In the genomic region with DNA sequence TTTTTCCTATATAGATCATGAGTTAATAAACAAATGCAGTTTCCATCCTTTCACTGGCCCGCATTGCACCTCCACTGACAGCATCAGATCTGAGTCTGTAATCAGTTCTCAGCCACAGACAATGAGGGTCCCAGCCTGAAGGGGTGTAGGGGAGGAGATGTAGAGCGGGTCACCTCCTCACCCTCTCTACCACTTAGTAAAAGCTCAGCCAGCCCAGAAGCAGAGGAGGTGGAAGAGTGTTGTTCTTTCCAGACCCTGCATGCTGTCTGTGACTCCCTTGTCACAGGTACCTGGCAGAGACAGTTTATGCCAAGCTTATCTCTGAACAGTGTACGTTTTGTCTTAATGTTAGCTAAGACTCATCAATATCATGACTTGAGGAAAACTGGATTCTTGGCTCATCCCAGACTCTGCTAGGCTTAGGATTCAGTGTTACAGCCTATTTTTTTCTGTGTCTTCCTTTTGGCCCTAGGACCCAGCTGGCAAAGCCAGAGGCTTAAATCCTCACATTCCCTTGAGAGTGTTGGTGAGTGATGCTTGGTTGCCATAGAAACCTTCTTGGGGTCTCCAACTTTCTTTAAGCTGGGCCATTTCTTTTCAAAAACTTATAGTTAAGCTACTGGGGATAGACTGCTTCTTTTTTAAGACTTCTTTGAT, we compare ENCODE assay signal across 30 mouse cellular contexts. TPM values are rescaled to one million over a fixed set of nuclear protein-coding genes. Genes with fewer than 3 reads are reported as not detected.
A peak's percentile ranks its signal among the peaks of the same experiment; 100 is the strongest.
DNase-seq lines count a peak whose midpoint lies in the region; ATAC-seq and TF ChIP-seq lines count a peak whose summit lies in the region.
"Had no signal": no experiment of that assay in that cellular context is flagged by ENCODE, and none has a peak within 500 bp of the region (broad histone marks: within the 10 kb centered on the region; RNA-seq: fewer than 3 reads in every experiment).

No protein-coding gene starts in this region.

- H3K4me2 ChIP-seq in hindbrain, embryonic 11.5 days (replicated peaks; ENCODE audit: low read depth, low read length): no peak overlapping the region
- H3K4me2 ChIP-seq in midbrain, embryonic 12.5 days (replicated peaks): no peak overlapping the region
- H3K4me2 ChIP-seq in intestine, postnatal 0 days (replicated peaks; ENCODE audit: low read depth): no peak overlapping the region
- H3K4me2 ChIP-seq: embryonic facial prominence, embryonic 13.5 days; hindbrain, embryonic 15.5 days; limb, embryonic 13.5 days; neural tube, embryonic 13.5 days; stomach, embryonic 15.5 days had no signal

- WGBS in hindbrain, embryonic 11.5 days: 77% methylated on average over 3 of the region's 3 CpGs
- WGBS in hindbrain, embryonic 10.5 days: 74% methylated on average over 3 of the region's 3 CpGs
- WGBS in midbrain, embryonic 12.5 days: 39% methylated on average over 3 of the region's 3 CpGs
- WGBS in intestine, postnatal 0 days: 72% methylated on average over 3 of the region's 3 CpGs

- TF ChIP-seq CTCF in intestine, postnatal 0 days (IDR thresholded peaks at IDR 0.05; ENCODE audit: low read depth): no peak

- no peak overlapping the region for H3K4me3 ChIP-seq in hindbrain, embryonic 11.5 days (ENCODE audit: low read depth, low read length)
- no peak overlapping the region for H3K4me3 ChIP-seq in hindbrain, embryonic 10.5 days
- no peak overlapping the region for H3K4me3 ChIP-seq in midbrain, embryonic 12.5 days
- no peak overlapping the region for H3K4me3 ChIP-seq in intestine, postnatal 0 days (ENCODE audit: low read depth, low read length)
- H3K4me3 ChIP-seq: embryonic facial prominence, embryonic 13.5 days; hindbrain, embryonic 15.5 days; limb, embryonic 13.5 days; neural tube, embryonic 13.5 days; stomach, embryonic 15.5 days had no signal

- H3K9me3 ChIP-seq in hindbrain, embryonic 11.5 days (ENCODE audit: control insufficient read depth, low read length): no peaks in the 10 kb centered on the region
- no peaks in the 10 kb centered on the region for H3K9me3 ChIP-seq in hindbrain, embryonic 10.5 days
- no peaks in the 10 kb centered on the region for H3K9me3 ChIP-seq in midbrain, embryonic 12.5 days
- H3K9me3 ChIP-seq in intestine, postnatal 0 days (ENCODE audit: control insufficient read depth): no peaks in the 10 kb centered on the region
- H3K9me3 ChIP-seq: embryonic facial prominence, embryonic 13.5 days; hindbrain, embryonic 15.5 days; limb, embryonic 13.5 days; neural tube, embryonic 13.5 days; stomach, embryonic 15.5 days had no signal

- peak; percentile 22; the same call in 1 of the 2 replicates for ATAC-seq in hindbrain, embryonic 11.5 days (ENCODE audit: low FRiP score)
- ATAC-seq in midbrain, embryonic 12.5 days (ENCODE audit: low FRiP score, low read depth): peak; percentile 84
- ATAC-seq in intestine, postnatal 0 days: no peak
- ATAC-seq: Patski had no signal

- H3K36me3 ChIP-seq in hindbrain, embryonic 11.5 days (ENCODE audit: control insufficient read depth, insufficient read depth, low read length): no peaks in the 10 kb centered on the region
- H3K36me3 ChIP-seq in hindbrain, embryonic 10.5 days: no peaks in the 10 kb centered on the region
- no peaks in the 10 kb centered on the region for H3K36me3 ChIP-seq in midbrain, embryonic 12.5 days
- no peaks in the 10 kb centered on the region for H3K36me3 ChIP-seq in intestine, postnatal 0 days (ENCODE audit: control insufficient read depth, insufficient read depth)
- H3K36me3 ChIP-seq: embryonic facial prominence, embryonic 13.5 days; hindbrain, embryonic 15.5 days; limb, embryonic 13.5 days; neural tube, embryonic 13.5 days; stomach, embryonic 15.5 days had no signal

- H3K4me1 ChIP-seq in hindbrain, embryonic 11.5 days (replicated peaks; ENCODE audit: control insufficient read depth, insufficient read depth, low read length): no peaks in the 10 kb centered on the region
- peaks cover 5% of the 10 kb centered on the region for H3K4me1 ChIP-seq in hindbrain, embryonic 10.5 days (replicated peaks)
- peaks cover 6% of the 10 kb centered on the region for H3K4me1 ChIP-seq in midbrain, embryonic 12.5 days
- H3K4me1 ChIP-seq in intestine, postnatal 0 days (replicated peaks; ENCODE audit: control insufficient read depth, insufficient read depth, low read length): no peaks in the 10 kb centered on the region
- H3K4me1 ChIP-seq: embryonic facial prominence, embryonic 13.5 days; hindbrain, embryonic 15.5 days; limb, embryonic 13.5 days; stomach, embryonic 15.5 days had no signal

- H3K9ac ChIP-seq in hindbrain, embryonic 11.5 days (ENCODE audit: low read depth, low read length): no peak overlapping the region
- H3K9ac ChIP-seq in midbrain, embryonic 12.5 days (replicated peaks): no peak overlapping the region
- no peak overlapping the region for H3K9ac ChIP-seq in intestine, postnatal 0 days (ENCODE audit: low read depth, low read length)
- H3K9ac ChIP-seq: embryonic facial prominence, embryonic 13.5 days; hindbrain, embryonic 15.5 days; limb, embryonic 13.5 days; liver, embryonic 14.5 days; neural tube, embryonic 13.5 days; stomach, embryonic 15.5 days had no signal

- H3K27ac ChIP-seq in hindbrain, embryonic 11.5 days (ENCODE audit: low read depth, low read length): no peak overlapping the region
- no peak overlapping the region for H3K27ac ChIP-seq in hindbrain, embryonic 10.5 days
- peak overlapping the region; percentile 52; the same call in 1 of the 2 replicates for H3K27ac ChIP-seq in midbrain, embryonic 12.5 days (replicated peaks)
- H3K27ac ChIP-seq in intestine, postnatal 0 days (ENCODE audit: low read depth, low read length): no peak overlapping the region
- H3K27ac ChIP-seq: embryonic facial prominence, embryonic 13.5 days; hindbrain, embryonic 15.5 days; kidney, postnatal 0 days; limb, embryonic 13.5 days; liver, embryonic 14.5 days; neural tube, embryonic 13.5 days; stomach, embryonic 15.5 days had no signal

- DNase-seq in hindbrain, embryonic 11.5 days (ENCODE audit: low spot score): peak; percentile 18
- no peak for DNase-seq in hindbrain, embryonic 10.5 days (ENCODE audit: low spot score)
- DNase-seq in brain, embryonic 18.5 days (ENCODE audit: low read depth, low spot score): peak; percentile 16
- DNase-seq in embryo, embryonic 11 days: peak; percentile 54
- DNase-seq in layer of hippocampus, adult 8-10 months (ENCODE audit: low spot score in 2 of 2): no peak
- no peak for DNase-seq in adrenal gland, adult 2 months
- DNase-seq: adrenal gland, postnatal 14 days; cerebellum, adult 11-12 months; cerebellum, postnatal 14 days; gastrocnemius, postnatal 36 days; kidney, adult 18-20 months; layer of hippocampus, postnatal 36 days; right cerebral cortex, postnatal 14 days; thymus, adult 18-20 months had no signal

- H3K27me3 ChIP-seq in hindbrain, embryonic 11.5 days (ENCODE audit: control insufficient read depth, insufficient read depth, low read length): no peaks in the 10 kb centered on the region
- H3K27me3 ChIP-seq in hindbrain, embryonic 10.5 days (ENCODE audit: insufficient read depth, poor library complexity, severe bottlenecking): no peaks in the 10 kb centered on the region
- H3K27me3 ChIP-seq in midbrain, embryonic 12.5 days: no peaks in the 10 kb centered on the region
- no peaks in the 10 kb centered on the region for H3K27me3 ChIP-seq in intestine, postnatal 0 days (replicated peaks; ENCODE audit: control insufficient read depth, insufficient read depth, low read length)
- H3K27me3 ChIP-seq: embryonic facial prominence, embryonic 13.5 days; hindbrain, embryonic 15.5 days; limb, embryonic 13.5 days; neural tube, embryonic 13.5 days; stomach, embryonic 15.5 days had no signal

RNA-seq across cellular contexts. Expression of a gene that starts 2.1 kb away (rescaled TPM):
- polyA plus RNA-seq in hindbrain, embryonic 11.5 days (2014; fragmentation: Nextera tagmentation; extraction: Ambion mirVana): not detected in 2 replicates
- polyA plus RNA-seq in hindbrain, embryonic 10.5 days (2016; fragmentation: Nextera tagmentation; extraction: Ambion mirVana): not detected in 2 replicates
- polyA plus RNA-seq in midbrain, embryonic 12.5 days (2016; fragmentation: Nextera tagmentation; extraction: Ambion mirVana): not detected in 2 replicates
- polyA plus RNA-seq in intestine, postnatal 0 days (2015; fragmentation: Nextera tagmentation; extraction: Ambion mirVana): not detected in 2 replicates
- total RNA-seq in layer of hippocampus, adult 8-10 months (2022): 1 to 10 TPM; 1.3 to 3.4 (median 2.2) TPM
- not detected for total RNA-seq in adrenal gland, adult 2 months (2021)
- not detected in 2 replicates for polyA plus RNA-seq in adrenal gland, adult 2 months (2012; rRNA removed)
- total RNA-seq: adrenal gland, postnatal 14 days had no signal
- polyA plus RNA-seq: embryonic facial prominence, embryonic 13.5 days; heart, embryonic 16.5 days; hindbrain, embryonic 15.5 days; kidney, postnatal 0 days; limb, embryonic 13.5 days; liver, embryonic 14.5 days; lung, embryonic 16.5 days; neural tube, embryonic 13.5 days; Patski; spleen, adult 2 months; stomach, embryonic 15.5 days; urinary bladder, adult 2 months had no signal

RNA-seq across cellular contexts. Expression of a gene that starts 8.0 kb away (rescaled TPM):
- polyA plus RNA-seq in hindbrain, embryonic 11.5 days (2014; fragmentation: Nextera tagmentation; extraction: Ambion mirVana): 0.32 and 1.1 TPM in 2 replicates
- polyA plus RNA-seq in hindbrain, embryonic 10.5 days (2016; fragmentation: Nextera tagmentation; extraction: Ambion mirVana): 0.37 and 0.42 TPM in 2 replicates
- polyA plus RNA-seq in midbrain, embryonic 12.5 days (2016; fragmentation: Nextera tagmentation; extraction: Ambion mirVana): 0.26 and 0.94 TPM in 2 replicates
- polyA plus RNA-seq in intestine, postnatal 0 days (2015; fragmentation: Nextera tagmentation; extraction: Ambion mirVana): 0.48 and 0.66 TPM in 2 replicates
- total RNA-seq in layer of hippocampus, adult 8-10 months (2022): 1 to 10 TPM; 3.5 to 5.9 (median 4.8) TPM
- 10 to 100 TPM; 11.7 to 16.0 TPM for total RNA-seq in adrenal gland, adult 2 months (2021)
- polyA plus RNA-seq in adrenal gland, adult 2 months (2012; rRNA removed): 2.4 and 3.2 TPM in 2 replicates

RNA-seq across cellular contexts. Expression of a gene that starts 18.4 kb away (rescaled TPM):
- not detected in 2 replicates for polyA plus RNA-seq in hindbrain, embryonic 11.5 days (2014; fragmentation: Nextera tagmentation; extraction: Ambion mirVana)
- polyA plus RNA-seq in hindbrain, embryonic 10.5 days (2016; fragmentation: Nextera tagmentation; extraction: Ambion mirVana): not detected in 2 replicates
- not detected in 2 replicates for polyA plus RNA-seq in midbrain, embryonic 12.5 days (2016; fragmentation: Nextera tagmentation; extraction: Ambion mirVana)
- not detected in 2 replicates for polyA plus RNA-seq in intestine, postnatal 0 days (2015; fragmentation: Nextera tagmentation; extraction: Ambion mirVana)
- total RNA-seq in layer of hippocampus, adult 8-10 months (2022): not detected
- not detected for total RNA-seq in adrenal gland, adult 2 months (2021)
- not detected in 2 replicates for polyA plus RNA-seq in adrenal gland, adult 2 months (2012; rRNA removed)
- total RNA-seq: adrenal gland, postnatal 14 days; gastrocnemius, postnatal 36 days; heart, adult 8-10 months; layer of hippocampus, postnatal 36 days; left cerebral cortex, postnatal 14 days had no signal
- polyA plus RNA-seq: embryonic facial prominence, embryonic 13.5 days; heart, embryonic 16.5 days; hindbrain, embryonic 15.5 days; kidney, postnatal 0 days; limb, embryonic 13.5 days; liver, embryonic 14.5 days; lung, embryonic 16.5 days; neural tube, embryonic 13.5 days; Patski; spleen, adult 2 months; stomach, embryonic 15.5 days; urinary bladder, adult 2 months had no signal

RNA-seq across cellular contexts. Expression of a gene that starts 23.6 kb away (rescaled TPM):
- polyA plus RNA-seq in hindbrain, embryonic 11.5 days (2014; fragmentation: Nextera tagmentation; extraction: Ambion mirVana): not detected in 2 replicates
- polyA plus RNA-seq in hindbrain, embryonic 10.5 days (2016; fragmentation: Nextera tagmentation; extraction: Ambion mirVana): not detected in 2 replicates
- not detected in 2 replicates for polyA plus RNA-seq in midbrain, embryonic 12.5 days (2016; fragmentation: Nextera tagmentation; extraction: Ambion mirVana)
- polyA plus RNA-seq in intestine, postnatal 0 days (2015; fragmentation: Nextera tagmentation; extraction: Ambion mirVana): not detected in 2 replicates
- total RNA-seq in layer of hippocampus, adult 8-10 months (2022): not detected
- not detected for total RNA-seq in adrenal gland, adult 2 months (2021)
- not detected in 2 replicates for polyA plus RNA-seq in adrenal gland, adult 2 months (2012; rRNA removed)
- total RNA-seq: adrenal gland, postnatal 14 days; gastrocnemius, postnatal 36 days; heart, adult 8-10 months; layer of hippocampus, postnatal 36 days; left cerebral cortex, postnatal 14 days had no signal
- polyA plus RNA-seq: embryonic facial prominence, embryonic 13.5 days; heart, embryonic 16.5 days; hindbrain, embryonic 15.5 days; kidney, postnatal 0 days; limb, embryonic 13.5 days; liver, embryonic 14.5 days; lung, embryonic 16.5 days; neural tube, embryonic 13.5 days; Patski; spleen, adult 2 months; stomach, embryonic 15.5 days; urinary bladder, adult 2 months had no signal

RNA-seq across cellular contexts. Expression of a gene that starts 24.3 kb away (rescaled TPM):
- not detected in 2 replicates for polyA plus RNA-seq in hindbrain, embryonic 11.5 days (2014; fragmentation: Nextera tagmentation; extraction: Ambion mirVana)
- not detected in 2 replicates for polyA plus RNA-seq in hindbrain, embryonic 10.5 days (2016; fragmentation: Nextera tagmentation; extraction: Ambion mirVana)
- polyA plus RNA-seq in midbrain, embryonic 12.5 days (2016; fragmentation: Nextera tagmentation; extraction: Ambion mirVana): not detected in 2 replicates
- not detected in 2 replicates for polyA plus RNA-seq in intestine, postnatal 0 days (2015; fragmentation: Nextera tagmentation; extraction: Ambion mirVana)
- under 1 TPM; 0.14 to 0.33 (median 0.18) TPM for total RNA-seq in layer of hippocampus, adult 8-10 months (2022)
- total RNA-seq in adrenal gland, adult 2 months (2021): under 1 TPM in 1 of 2 experiments, not detected in 1; 0.14 TPM
- polyA plus RNA-seq in adrenal gland, adult 2 months (2012; rRNA removed): not detected in 2 replicates
- polyA plus RNA-seq: embryonic facial prominence, embryonic 13.5 days; heart, embryonic 16.5 days; kidney, postnatal 0 days; limb, embryonic 13.5 days; liver, embryonic 14.5 days; lung, embryonic 16.5 days; Patski; stomach, embryonic 15.5 days; urinary bladder, adult 2 months had no signal

Comparison
In these comparisons a context has a peak if more than half of its experiments do, and no peak if none do; other contexts are left out.
1. DNase-seq: peak in hindbrain, embryonic 11.5 days (single experiment), brain, embryonic 18.5 days (single experiment) and embryo, embryonic 11 days (single experiment); none in hindbrain, embryonic 10.5 days (single experiment), layer of hippocampus, adult 8-10 months (0 of 2) and adrenal gland, adult 2 months (single experiment).